Mouse (Mus musculus) spleen, postnatal 10 days (tissue): ENCODE data around the gene Gm20479.

ENCODE experiments used
- DNase-seq, 2 experiments: peaks; one replicate each; pipeline ENCODE4 v3.0.0; 2021 to 2022; ENCODE audit warnings: low spot score in 2 of 2

The Gm20479 gene

DNA sequence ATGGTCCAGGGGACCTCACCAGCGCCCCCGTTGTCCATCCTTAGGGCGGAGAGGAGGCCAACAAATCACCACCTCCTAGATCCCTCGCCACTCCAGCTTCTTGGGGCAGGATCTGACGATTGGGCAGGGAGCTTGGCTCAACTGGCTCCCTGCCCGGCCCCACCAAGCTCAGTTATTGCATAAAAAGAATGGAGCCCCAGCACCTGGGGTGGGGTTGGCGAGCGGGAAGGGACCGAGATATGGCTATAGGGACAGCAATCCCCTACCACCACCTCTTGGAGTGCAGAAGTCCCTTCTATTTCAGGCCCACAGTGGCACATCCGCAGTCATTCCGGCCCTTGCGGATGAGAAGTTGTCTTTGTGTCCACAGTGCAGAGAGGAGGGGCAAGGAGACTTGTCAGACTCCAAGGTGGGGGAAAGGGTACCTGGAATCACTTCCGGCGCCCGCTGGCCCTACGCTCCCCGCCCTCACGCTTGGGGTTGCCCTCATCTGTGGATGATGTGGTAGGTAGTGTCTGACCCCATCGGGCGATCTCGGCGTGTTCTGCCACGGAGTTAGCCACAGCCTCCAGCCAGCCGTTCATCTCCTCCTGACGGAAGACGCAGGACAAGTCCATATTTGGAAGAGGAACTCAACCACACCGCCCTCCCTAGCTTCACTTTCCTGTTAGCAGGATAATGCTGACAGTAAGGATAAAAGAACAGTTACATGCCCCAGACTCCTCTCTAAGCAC, at the start of gene Gm20479:
TSS of gene Gm20479 (minus strand) at position 559 of the 734 bp plus-strand sequence.
- DNase-seq: no peak

DNA sequence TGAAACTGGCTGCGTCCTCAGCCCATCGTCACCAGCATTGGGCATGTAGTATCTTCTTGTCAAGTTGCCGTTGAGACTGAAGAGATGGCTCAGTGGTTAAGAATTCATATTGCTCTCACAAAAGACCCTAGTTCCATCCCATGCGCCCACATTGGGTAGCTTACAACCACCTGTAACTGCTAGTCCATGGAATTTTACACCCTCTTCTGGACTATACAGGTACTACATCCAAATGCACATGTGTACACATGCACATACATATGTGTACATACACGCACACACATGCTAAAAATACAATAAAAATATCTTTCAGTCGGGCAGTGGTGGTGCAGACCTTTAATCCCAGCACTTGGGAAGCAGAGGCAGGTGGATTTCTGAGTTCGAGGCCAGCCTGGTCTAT, 49.3 kb upstream of the Gm20479 start:
- no peak for DNase-seq

DNA sequence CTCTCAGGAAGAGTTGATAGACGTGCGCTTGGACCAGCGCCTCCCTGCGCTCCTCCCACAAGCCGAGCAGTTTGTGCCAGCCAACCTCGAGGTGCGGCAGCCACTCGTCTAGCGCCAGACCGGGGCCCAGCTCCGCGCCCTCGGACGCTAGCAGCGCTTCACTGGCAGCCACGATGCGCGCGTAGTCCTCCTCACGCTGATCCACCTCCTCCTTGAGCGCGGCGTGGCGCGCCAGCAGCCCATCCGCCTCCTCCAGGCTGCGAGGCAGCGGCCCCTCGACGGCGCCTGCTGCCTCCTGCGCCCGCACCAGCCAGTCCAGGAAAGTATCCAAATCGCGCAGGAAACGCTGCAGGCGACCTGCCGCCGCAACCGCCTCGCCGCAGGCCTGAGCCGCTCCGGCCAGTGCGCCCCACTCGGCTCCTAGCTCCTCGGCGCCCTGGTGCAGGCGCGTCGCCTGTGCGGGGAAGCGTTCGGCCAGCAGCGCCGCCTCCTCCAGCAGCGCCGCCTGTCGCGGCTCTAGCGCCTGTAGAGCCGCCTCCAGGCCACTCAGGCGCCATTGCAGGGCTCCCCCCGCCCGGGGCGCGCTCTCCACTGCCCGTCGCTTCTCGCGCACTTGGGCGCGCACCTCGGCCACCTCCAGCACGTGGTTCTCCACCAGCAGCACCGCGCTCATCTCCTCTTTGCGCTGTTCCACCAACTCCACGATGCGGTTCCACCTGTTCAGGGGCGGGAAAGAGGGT, 47.2 kb upstream of the Gm20479 start:
- no peak for DNase-seq

DNA sequence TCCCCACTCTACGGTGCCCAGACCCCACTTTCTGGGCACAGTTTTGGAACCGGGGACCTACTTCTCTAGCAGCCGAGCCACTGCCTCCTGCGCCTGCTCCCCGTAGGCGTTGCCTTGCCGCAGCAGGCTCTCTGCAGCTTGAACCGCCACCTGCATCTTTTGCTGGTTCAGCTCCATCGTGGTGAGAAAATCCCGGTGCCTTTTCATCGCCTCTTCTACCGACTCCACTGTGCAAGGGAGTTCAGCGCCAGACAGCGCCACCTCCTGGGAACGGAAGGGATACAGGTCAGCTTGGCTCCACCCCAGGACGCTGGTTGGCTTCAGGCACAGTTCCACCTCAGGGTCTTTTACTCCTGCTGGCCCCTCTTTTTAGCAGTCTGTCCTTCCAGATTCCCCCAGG, 45.5 kb upstream of the Gm20479 start:
- DNase-seq: peak; percentile 40 to 76

DNA sequence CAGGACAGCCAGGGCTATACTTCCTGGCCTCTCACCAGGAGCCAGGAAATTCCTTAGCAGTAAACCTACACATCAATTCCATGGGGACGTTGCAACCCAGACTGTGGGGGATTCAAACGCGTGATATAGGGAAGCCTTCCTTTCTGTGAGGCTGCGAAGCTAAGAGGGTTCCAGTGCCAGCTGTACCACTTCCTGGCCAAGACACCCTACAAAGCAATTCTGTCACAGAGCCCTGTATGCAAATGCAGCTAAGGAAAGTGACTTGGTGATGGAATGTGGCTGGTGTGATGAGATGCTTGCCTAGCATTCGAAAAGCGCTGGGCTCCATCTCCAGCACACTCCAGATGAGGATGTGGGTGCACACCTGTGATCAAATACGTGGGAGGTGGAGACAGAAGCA, 43.3 kb upstream of the Gm20479 start:
- DNase-seq: no peak

DNA sequence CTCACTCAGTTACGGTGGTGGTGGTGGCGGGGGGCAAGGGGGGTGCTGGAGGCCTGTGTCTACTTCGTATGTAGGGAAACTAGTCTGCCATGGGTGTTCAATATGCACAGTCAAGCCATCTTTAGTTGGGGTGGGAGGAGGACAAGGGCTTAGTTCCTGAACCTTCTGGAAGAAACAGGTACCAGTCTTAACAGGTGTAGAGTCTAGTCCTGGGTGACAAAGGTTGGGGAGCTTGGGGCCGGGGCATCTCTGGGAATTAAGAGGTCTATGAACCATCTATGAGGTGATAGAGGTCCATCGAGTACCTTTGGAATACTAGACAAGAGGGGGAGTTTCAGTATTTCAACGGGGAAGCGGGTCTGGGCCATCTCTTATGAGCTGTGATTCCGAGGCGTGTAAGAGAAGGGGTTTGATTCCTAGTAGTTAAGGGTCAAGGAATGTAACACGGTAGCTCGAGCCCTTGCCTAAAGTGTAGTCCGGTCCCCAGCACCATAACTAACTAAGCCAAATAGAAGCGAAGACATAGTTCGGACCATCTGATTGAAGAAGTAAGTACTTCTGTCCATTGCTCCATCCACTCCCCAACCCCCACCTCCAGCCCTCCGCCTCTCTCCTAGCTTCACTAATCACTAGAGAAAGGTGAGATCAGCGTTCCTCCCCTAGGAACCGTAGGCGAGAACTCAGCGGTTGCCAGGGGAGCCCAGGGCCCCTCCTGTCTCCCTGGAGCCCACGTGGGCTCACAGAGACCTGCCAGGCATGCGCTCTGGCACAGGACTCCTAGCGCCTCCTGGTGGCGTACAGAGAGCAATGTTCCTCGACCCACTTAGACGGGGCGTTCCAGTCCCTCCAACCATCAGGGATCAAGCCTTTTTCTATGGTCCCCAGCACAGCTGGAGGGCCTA, 40.1 kb upstream of the Gm20479 start:
- DNase-seq: peak in 1 of 2 experiments; percentile 60

DNA sequence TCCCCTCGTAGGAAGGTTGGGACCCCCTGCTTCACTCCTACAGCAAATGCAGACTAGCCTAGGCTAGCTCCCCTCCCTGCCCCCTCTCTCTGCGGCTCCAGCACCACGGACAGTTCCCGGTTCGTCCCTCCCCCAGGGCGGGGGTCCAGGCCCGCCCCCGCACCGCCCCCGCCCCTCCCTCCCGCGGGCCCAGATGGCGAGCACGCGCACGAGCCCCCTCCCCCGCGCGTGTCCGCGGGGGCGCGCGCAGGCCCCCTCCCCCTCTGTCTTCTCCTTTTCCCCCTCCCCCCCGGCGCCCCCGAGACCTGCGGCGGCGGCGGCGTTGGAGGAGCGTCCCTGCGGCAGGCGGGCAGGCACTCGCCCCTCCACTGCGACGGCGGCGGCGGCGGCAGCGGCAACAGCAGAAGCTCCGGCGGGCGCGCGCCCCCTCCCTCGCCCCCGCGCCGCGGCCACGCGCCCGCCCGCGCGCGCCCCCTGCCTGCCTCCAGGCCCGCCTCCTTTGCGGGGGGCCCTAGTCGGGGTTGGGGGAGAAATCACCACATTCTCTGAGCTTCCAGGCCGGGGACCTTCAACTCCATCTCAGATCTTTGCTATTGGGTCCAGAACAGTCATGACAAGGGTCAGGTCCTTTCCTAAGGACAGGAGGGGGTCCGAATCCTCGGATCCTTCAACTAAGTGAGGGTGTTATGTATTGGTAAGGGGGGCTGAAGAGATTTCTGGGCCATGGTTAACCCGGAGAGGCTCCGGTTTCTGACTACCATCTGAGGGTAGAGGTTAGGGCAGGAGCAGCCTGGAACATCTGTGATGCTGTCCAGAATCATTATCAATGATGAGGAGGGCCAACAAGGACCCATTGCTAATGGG, 39.2 kb upstream of the Gm20479 start:
- DNase-seq: peak in 1 of 2 experiments; percentile 42

DNA sequence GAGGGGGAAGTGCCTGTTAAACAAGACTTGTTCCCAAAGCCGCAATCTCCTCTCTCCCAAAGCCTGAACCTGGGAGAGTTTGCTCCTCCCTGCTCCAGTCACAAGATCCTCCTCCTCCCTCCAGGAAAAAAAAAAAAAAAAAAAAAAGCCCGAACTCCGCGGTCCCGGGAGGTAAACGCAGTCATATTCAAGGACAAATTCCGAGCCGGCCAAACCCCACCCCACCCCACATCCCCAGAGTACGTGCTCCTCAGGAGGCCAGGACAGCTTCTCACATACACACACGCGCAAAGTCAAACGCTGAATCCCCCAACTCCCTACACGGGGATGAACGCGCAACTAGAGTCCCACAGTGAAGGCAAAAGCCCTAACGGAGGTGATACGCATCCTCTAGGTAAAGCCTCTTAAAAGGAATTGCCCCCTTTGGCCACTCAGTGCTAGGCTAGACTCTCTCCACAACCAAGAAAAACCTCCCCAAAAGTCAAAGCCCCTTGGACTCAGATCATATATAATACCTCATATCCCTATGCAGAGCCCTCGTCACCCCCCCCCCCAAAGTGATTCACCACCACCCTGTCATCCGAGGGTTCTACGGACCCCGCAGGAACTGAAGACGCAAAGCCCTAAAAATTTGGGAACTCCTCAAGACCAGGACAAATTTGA, 38.4 kb upstream of the Gm20479 start:
- DNase-seq: no peak

DNA sequence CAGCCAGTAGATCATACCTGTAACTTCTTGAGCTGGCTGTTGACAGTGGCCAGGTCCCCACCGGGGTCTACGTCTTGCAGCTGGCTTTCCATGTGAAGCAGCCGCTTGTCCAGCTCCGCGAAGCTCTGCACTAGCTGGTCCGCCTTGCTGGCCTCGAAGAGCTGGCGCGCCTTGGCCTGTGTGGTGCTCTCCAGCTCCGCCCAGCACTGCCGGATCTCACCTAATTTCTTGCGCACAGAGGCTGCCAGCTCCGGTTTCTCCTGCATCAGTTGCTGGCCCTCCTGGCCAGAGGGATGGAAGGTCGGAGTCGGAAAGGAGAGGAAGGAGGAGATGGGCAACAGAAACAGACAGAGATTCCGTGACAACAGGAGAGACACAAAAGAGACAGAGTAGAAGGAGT, 34.2 kb upstream of the Gm20479 start:
- DNase-seq: no peak

DNA sequence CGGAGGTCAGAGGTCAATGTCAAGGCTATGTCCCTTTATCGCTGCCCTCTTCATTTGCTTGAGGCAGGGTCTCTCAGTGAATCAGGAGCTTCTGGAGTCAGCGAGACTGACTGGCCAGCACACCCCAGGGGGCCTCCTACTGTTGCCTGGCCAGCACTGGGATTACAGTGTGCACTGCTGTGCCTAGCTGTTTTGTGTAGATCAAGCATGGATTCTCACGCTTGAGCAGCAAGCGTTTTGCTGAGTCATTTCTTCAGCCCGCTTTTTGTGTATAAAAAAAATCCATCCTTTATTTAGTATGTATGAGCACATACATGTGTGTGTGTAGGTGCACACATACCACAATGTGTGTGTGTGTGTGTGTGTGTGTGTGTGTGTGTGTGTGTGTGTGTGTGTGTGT, 32.0 kb upstream of the Gm20479 start:
- DNase-seq: no peak

DNA sequence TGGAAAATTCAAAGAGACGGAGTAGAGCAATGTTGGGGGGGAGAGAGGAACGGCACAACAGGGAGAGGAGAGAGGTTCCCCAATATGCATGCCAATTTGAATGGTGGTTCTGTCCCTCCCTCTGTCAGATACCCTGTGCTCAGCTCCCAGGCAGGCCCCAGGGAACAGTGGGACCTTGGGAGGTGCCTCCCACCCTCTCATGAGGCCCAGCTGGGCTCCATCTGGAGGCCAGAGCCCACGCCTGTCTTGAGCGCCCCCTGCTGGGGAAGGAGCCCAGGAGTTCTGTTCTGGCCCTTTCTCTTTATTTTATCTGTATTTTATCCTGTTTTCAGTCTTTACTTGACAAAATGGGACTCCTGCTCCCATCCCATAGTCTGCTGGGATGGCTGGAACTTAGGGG, 27.5 kb upstream of the Gm20479 start:
- DNase-seq: peak; percentile 61 to 86

DNA sequence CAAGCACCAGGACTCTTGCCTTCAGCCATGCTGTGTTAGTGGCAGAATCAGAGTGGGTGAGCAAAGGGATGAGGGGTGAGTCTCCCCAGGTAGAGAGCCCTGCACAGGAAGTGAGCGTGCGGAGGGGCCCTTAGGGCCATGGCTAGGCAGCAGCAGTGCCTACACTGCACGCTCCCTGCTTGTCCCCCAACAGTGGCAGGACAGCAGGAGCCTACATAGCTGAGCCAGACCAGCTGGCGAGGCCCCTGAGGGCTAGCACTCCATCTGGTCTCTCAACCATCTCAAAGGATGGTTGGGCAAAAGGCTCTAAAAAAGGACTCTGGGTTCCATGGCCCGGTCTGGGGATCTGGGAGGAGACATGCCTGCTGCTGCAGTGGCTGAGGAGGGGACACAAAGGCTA, 26.9 kb upstream of the Gm20479 start:
- no peak for DNase-seq

DNA sequence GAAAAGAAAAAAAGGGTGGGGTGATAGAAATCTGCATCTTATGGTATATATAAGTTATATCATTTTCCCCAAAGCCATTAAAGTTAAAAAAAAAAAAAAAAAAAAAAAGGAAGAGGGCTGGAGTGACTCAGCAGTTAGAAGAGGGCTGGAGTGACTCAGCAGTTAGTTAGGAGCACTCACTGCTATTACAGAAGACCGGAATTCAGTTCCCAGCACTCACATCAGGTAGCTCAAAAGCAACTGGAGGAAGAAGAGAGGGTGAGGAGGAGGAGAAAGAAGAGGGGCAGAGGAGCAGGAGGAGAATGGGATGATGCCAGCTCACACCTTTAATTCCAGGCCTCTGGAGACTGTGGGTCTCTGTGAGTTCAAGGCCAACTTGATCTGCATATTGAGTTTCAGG, 26.0 kb upstream of the Gm20479 start:
- peak in 1 of 2 experiments; percentile 32 for DNase-seq

DNA sequence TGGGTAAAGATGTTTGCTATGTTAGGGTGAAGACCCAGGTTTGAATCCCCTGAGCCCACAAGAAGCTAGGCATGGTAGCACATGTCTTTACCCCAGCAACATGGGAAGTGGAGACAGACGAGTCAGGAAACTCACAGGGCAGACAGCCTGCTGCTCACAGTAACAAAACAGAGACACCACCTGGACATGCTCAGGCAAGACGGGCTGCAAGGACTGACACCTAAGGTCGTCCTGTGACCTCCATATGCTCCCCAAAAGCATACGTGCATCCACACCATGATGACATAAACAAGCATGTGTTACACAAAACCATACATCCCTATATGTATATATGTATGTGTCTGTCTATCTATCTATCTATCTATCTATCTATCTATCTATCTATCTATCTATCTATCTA, 24.3 kb upstream of the Gm20479 start:
- DNase-seq: no peak

DNA sequence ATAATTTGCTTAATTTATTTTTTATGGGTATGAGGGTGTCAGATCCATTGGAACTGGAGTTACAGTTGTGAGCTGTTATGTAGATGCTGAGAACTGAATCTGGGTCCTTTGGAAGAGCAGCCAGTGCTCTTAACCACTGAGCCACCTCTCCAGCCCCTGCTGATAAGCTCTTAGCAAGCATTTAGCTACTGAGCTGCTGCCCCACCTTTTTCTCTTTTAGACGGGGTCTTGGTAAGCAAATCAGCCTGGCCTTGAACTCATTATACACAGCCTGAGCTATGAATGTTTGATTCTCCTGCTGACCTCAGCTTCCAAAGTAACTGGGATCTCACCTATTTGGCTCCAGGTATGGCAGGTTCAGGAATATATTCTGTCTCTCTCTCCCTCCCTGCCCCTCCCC, 23.8 kb upstream of the Gm20479 start:
- DNase-seq: no peak

DNA sequence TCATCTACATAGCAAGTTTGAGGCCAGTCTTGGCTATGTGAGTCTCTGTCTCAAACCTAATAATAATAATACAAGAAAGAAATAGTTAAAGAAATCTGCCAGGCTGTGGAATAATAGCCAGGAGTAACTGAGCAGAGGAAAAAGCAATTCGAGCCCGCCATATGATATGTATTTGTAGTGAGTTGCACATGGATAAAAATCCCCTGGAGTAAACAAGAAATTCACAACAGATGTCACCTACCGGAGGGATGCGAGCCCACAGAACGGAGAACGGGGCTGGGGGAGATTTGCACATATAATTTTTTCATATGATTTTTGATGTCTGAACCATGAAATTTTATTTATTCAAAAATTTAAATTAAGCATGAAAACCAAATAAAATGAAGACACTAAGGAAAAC, 22.6 kb upstream of the Gm20479 start:
- DNase-seq: no peak

DNA sequence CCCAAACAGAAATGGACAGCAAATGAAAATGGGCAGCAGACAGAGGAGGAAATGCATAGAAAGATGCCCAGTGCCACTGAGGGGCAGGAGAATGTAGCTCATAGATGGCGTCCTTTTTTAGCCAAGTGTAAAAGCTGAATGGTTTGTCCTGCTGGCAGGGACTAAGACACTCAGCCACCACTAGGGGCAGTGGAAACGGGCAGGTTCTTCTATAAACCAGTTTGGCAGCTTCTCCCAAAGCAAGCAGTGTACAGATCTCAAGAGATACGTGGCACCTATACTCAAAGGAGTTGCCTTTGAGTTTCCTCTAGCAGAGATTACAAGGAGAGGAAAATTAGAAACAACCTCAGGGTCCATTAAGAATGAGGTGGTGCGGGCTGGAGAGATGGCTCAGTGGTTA, 21.2 kb upstream of the Gm20479 start:
- peak in 1 of 2 experiments; percentile 47 for DNase-seq

DNA sequence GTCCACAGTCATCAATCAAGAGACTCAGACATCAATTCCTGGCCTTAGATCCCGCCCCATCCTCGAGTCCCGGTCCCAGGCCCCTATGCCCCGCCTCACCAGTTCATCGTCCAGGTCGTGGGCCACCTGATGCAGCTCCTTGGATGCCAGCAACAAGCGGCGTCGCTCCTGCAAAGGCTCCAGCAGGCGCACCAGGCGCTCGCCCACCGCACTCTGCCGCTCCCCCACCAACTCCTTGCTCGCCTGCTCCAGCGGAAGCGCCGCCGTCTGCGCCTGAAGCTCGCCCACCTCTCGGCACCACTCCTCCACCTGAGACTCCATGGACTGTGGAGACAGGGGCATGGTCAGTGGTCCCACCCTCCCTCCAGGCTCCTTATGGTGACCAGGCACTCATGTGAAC, 18.1 kb upstream of the Gm20479 start:
- DNase-seq: no peak

DNA sequence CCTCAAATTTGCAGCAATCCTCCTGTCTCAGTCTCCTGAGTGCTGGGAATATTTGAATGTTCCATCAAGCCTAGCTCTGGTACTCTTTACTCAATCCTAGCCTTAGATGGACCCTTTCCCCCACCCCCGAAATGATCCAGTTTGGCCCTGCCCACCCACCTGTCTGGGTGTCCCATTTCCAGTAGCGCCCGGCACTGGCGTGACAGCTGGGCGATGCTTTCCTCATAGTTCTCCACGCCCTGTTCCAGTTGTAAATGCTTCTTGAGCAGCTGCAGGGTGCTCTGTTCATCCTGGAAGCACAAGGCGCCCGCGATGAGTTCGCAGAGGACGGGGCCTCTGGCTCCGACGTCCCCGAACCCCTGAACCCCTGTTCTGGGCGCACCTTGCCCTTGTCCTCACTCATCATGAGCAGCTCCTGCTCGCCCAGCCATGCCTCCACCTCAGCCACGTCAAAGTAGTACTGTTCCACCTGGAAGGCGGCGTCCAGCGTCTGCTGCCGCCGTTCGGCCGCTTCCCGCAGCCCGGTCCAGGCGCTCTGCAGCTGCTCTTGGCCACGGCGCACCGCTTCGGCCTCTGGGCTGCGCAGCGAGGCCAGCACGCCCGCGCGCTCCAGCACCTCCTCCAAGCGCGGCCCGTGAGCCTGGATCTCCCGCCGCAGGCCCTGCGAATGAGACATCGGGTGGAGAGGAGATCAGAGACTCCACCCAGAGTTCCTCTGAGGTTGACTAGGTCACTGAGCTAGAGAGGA, 14.7 kb upstream of the Gm20479 start:
- DNase-seq: no peak

DNA sequence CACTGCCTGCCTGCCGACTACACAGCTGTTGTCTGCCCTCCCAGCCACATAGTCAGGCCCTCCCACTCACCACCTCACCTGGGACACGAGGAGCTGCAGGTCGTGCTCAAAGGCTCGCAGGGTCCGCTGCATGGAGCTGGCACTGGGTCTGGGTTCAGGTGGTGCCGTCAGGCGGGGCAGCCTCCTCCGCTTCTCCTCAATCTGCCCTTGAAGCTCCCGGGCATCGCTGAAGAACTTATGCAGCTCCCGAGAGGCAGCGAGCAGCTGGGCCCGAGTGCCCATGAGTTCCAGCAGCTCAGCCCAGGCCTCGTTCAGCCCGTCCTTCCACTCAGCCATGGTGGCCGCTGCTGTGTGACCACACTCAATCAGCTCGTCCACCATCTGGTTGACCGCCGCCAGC, 11.9 kb upstream of the Gm20479 start:
- DNase-seq: no peak
